Mouse (Mus musculus) olfactory bulb, adult 2 months (tissue): ENCODE measurements around the gene Trpt1.

Source experiments
- CTCF ChIP-seq: fragments of 200-500 bp; IDR thresholded peaks from 2 replicates; pipeline ENCODE4 v1.5.1; 2012; ENCODE audit warnings: low read depth, mild to moderate bottlenecking, low read length, moderate library complexity; ENCODE audit not compliant: insufficient read depth
- POLR2A ChIP-seq: fragments of 200-500 bp; IDR thresholded peaks from 2 replicates; pipeline ENCODE4 v1.6.1; 2012; ENCODE audit warnings: mild to moderate bottlenecking, low read depth, low read length, moderate library complexity; ENCODE audit not compliant: insufficient read depth

DNA sequence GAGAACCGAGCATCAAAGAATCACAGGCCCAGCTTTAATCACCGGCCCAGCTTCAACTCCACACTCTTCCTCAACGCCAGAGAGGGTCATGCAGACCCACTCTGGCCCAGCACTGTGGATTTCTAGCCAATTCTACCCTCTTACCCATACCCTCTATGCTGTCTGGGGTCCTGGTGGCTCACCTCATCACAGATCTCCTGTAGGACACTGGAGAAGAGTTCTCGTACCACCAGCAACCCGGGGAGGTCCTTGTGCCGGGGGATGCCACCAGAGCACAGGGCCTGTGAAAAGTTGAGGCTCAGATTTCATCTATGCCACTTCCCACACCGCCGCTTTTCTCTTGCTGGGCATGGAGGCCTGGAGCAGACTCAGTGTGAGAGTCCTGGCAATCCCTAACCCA lies 1.4 kb upstream of the Trpt1 start:
- TF ChIP-seq CTCF (no peak), POLR2A (no peak)
